Mouse (Mus musculus) intestine, embryonic 16.5 days (tissue): ENCODE measurements around the gene C1qbp. TPM values are rescaled to one million over a fixed set of nuclear protein-coding genes. Genes with fewer than 3 reads are reported as not detected.

Experiments
- ATAC-seq: fragments of 200-750 bp; cut with Nextera tagmentation; 2 replicates; pipeline ENCODE4 v1.8.0; 2017; ENCODE audit warnings: moderate TSS enrichment, moderate library complexity
- H3K27ac ChIP-seq: fragments of 300-500 bp; sonication (generic); 2 replicates; pipeline ENCODE4 v1.5.1; 2014; ENCODE audit warnings: mild to moderate bottlenecking, low read length
- H3K27me3 ChIP-seq: fragments of 300-500 bp; sonication (generic); replicated peaks from 2 replicates; pipeline ENCODE4 v1.6.1; 2014; ENCODE audit warnings: low read length, control low read depth, mixed read lengths; ENCODE audit not compliant: control insufficient read depth, insufficient read depth
- H3K36me3 ChIP-seq: fragments of 300-500 bp; sonication (generic); 2 replicates; pipeline ENCODE4 v1.6.1; 2014; ENCODE audit warnings: low read length, control low read depth; ENCODE audit not compliant: control insufficient read depth, insufficient read depth
- H3K4me1 ChIP-seq: fragments of 300-500 bp; sonication (generic); 2 replicates; pipeline ENCODE4 v1.6.1; 2014; ENCODE audit warnings: low read length, control low read depth, mixed read lengths; ENCODE audit not compliant: control insufficient read depth, insufficient read depth
- H3K4me2 ChIP-seq: fragments of 300-500 bp; sonication (generic); 2 replicates; pipeline ENCODE4 v1.6.1; 2014; ENCODE audit warnings: low read depth, low read length, control low read depth
- H3K4me3 ChIP-seq: fragments of 300-500 bp; sonication (generic); 2 replicates; pipeline ENCODE4 v1.5.1; 2014; ENCODE audit warnings: mild to moderate bottlenecking, low read length
- H3K9ac ChIP-seq: fragments of 300-500 bp; sonication (generic); 2 replicates; pipeline ENCODE4 v1.6.1; 2014; ENCODE audit warnings: low read depth, low read length
- H3K9me3 ChIP-seq: fragments of 300-500 bp; sonication (generic); 2 replicates; pipeline ENCODE4 v1.6.1; 2016; ENCODE audit warnings: low read length, control low read depth; ENCODE audit not compliant: control insufficient read depth
- WGBS: fragments of 180-500 bp; shearing (Covaris S2); extraction: QIAGEN DNeasy Blood & Tissue Kit; methylation state at CpG from one replicate; pipeline ENCODE4 v1.1.7; 2014; 5-methylcytosine and 5-hydroxymethylcytosine counted together
- polyA plus RNA-seq: library from polyadenylated mRNA; unstranded; fragments of >200 nt; fragmentation: Nextera tagmentation; extraction: Ambion mirVana; gene quantifications from 2 replicates; pipeline ENCODE4 v1.2.1, GENCODE M21; 2015

C1qbp gene
- polyA plus RNA-seq, 1 experiment from 2014 or later = 372 TPM

DNA sequence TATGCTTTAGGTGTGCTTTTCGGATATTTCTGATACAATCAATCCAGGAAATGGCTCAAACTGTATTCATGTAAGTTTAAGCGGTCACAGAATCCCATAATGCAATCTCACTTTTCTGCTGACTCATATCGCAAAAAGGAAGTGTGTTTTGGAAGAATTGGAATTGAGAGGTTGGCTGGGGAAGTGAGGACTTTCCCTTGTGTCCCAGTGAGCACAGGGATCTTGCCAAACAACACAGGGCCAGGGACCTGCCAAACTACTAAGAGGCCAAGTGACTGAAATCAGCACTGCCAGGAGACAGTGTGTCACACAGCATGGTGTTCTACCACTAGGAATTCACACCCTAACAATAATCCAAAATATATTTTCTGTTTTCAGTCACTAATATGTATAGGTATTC is 25.5 kb upstream of the C1qbp start:
- Histone ChIP-seq H3K4me1 (no peaks in the 10 kb centered on the region; the same call in none of the 2 replicates), H3K4me3 (no peak overlapping the region), H3K36me3 (peaks cover 12% of the 10 kb centered on the region), H3K27ac (no peak overlapping the region), H3K4me2 (no peak overlapping the region), H3K9me3 (no peaks in the 10 kb centered on the region), H3K27me3 (no peaks in the 10 kb centered on the region), H3K9ac (no peak overlapping the region)
- 92% methylated on average over 3 of the region's 3 CpGs for WGBS
- no peak for ATAC-seq

GRCm38 (mm10) chr11:71007831-71008230 is 25.0 kb upstream of the C1qbp start:
- Histone ChIP-seq H3K27me3 (no peaks in the 10 kb centered on the region), H3K4me1 (peaks cover 5% of the 10 kb centered on the region), H3K9ac (no peak overlapping the region), H3K4me2 (no peak overlapping the region), H3K27ac (no peak overlapping the region), H3K36me3 (peaks cover 11% of the 10 kb centered on the region), H3K9me3 (no peaks in the 10 kb centered on the region), H3K4me3 (no peak overlapping the region)
- ATAC-seq = no peak
- WGBS = 83% methylated on average over 7 of the region's 7 CpGs

DNA sequence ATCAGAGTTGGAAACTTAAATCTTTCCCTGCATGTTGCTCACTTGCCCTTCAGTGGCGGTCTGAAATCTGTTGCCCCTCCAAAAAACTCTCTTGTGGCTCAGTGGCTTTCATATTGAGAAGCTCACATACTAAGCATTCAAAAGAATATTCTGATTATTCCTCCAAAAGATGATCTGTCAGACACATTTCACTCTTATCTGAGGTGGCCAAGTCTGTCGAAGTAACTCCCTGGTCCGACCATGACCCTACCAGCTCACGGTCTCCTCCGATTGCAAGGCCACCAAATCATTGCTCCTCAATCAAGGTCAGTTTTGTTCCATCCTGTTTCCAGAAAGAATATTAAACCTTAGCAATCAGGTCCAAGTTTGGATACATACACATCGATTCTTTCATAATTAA is 24.2 kb upstream of the C1qbp start:
- Histone ChIP-seq H3K9ac (no peak overlapping the region), H3K4me2 (no peak overlapping the region), H3K36me3 (peaks cover 8% of the 10 kb centered on the region; the same call in 1 of the 2 replicates), H3K27me3 (no peaks in the 10 kb centered on the region), H3K4me3 (no peak overlapping the region), H3K9me3 (no peaks in the 10 kb centered on the region), H3K27ac (no peak overlapping the region), H3K4me1 (peaks cover 13% of the 10 kb centered on the region)
- ATAC-seq = no peak
- 93% methylated on average over 6 of the region's 6 CpGs for WGBS

DNA sequence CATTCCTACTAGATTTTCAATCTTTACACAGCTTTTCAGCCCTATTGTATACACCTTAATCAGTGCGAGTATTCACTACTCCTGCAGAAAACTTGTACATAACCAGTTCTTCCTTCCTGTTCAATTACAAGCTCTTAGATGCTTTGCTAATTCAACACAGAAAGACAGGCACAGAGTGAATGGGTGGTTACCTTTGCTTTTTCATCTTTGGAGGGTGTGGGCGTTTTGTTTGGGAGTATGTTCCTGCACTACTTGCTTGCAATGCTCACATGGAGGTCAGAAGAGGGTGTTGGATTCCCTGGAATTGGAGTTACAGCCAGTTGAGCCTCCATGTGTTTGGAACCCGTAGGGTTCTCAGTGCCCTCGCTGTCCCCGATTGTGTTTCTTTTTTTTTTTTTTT is 22.2 kb upstream of the C1qbp start:
- Histone ChIP-seq H3K27ac (no peak overlapping the region), H3K4me1 (peaks cover 13% of the 10 kb centered on the region), H3K9me3 (no peaks in the 10 kb centered on the region), H3K27me3 (no peaks in the 10 kb centered on the region), H3K4me3 (no peak overlapping the region), H3K36me3 (peaks cover 5% of the 10 kb centered on the region; the same call in 1 of the 2 replicates), H3K9ac (no peak overlapping the region), H3K4me2 (peak overlapping the region; percentile 22)
- no peak for ATAC-seq
- WGBS = 58% methylated on average over 5 of the region's 5 CpGs

GRCm38 (mm10) chr11:71004316-71004773 is 21.5 kb upstream of the C1qbp start, which contains the start of gene Dhx33:
TSS of gene Dhx33 (minus strand) at chr11:71004437.
- ATAC-seq = peak; percentile 98
- H3K4me3 ChIP-seq = peak within 1 kb of the TSS; percentile 96

GRCm38 (mm10) chr11:71003611-71004315 is 20.9 kb upstream of the C1qbp start:
- no peaks in the 10 kb centered on the region for H3K9me3 ChIP-seq
- H3K4me2 ChIP-seq = peak overlapping the region; percentile 59
- H3K4me3 ChIP-seq = peak overlapping the region; percentile 96
- H3K27ac ChIP-seq = peak overlapping the region; percentile 87
- peaks cover 13% of the 10 kb centered on the region for H3K4me1 ChIP-seq
- H3K9ac ChIP-seq = peak overlapping the region; percentile 81
- under 1% methylated on average over 49 of the region's 49 CpGs for WGBS
- ATAC-seq = peak; percentile 88
- H3K27me3 ChIP-seq = no peaks in the 10 kb centered on the region
- 0 out of 2 replicates have a peak, but pooled peaks cover 6% of the 10 kb centered on the region for H3K36me3 ChIP-seq

More at GRCm38 (mm10) chr11:71004316-71004773, 21.5 kb upstream of the C1qbp start, which contains the start of gene Dhx33:
- H3K4me2 ChIP-seq = peak within 1 kb of the TSS; percentile 59
- no peaks in the 10 kb centered on the region for H3K27me3 ChIP-seq
- peak within 1 kb of the TSS; percentile 81 for H3K9ac ChIP-seq
- H3K27ac ChIP-seq = peak within 1 kb of the TSS; percentile 87
- 0 out of 2 replicates have a peak, but pooled peaks cover 2% of the 10 kb centered on the region for H3K36me3 ChIP-seq
- under 1% methylated on average over 33 of the region's 35 CpGs for WGBS
- no peaks in the 10 kb centered on the region for H3K9me3 ChIP-seq
- peaks cover 13% of the 10 kb centered on the region for H3K4me1 ChIP-seq

GRCm38 (mm10) chr11:71001167-71001566 is 18.3 kb upstream of the C1qbp start:
- H3K36me3 ChIP-seq = 0 out of 2 replicates have a peak, but pooled peaks cover 6% of the 10 kb centered on the region
- H3K27ac ChIP-seq = no peak overlapping the region
- no peak overlapping the region for H3K4me2 ChIP-seq
- WGBS = 91% methylated on average over 4 of the region's 4 CpGs
- no peaks in the 10 kb centered on the region for H3K27me3 ChIP-seq
- no peaks in the 10 kb centered on the region for H3K9me3 ChIP-seq
- no peak overlapping the region for H3K9ac ChIP-seq
- H3K4me1 ChIP-seq = peaks cover 13% of the 10 kb centered on the region
- no peak overlapping the region for H3K4me3 ChIP-seq
- no peak for ATAC-seq

- Histone ChIP-seq H3K36me3 (peaks cover 9% of the 10 kb centered on the region), H3K4me2 (peak overlapping the region; percentile 57), H3K4me1 (peaks cover 11% of the 10 kb centered on the region; the same call in 1 of the 2 replicates), H3K9me3 (no peaks in the 10 kb centered on the region), H3K9ac (peak overlapping the region; percentile 96), H3K27ac (no peak overlapping the region), H3K27me3 (no peaks in the 10 kb centered on the region), H3K4me3 (peak overlapping the region; percentile 98)
- 8% methylated on average over 12 of the region's 12 CpGs for WGBS
- ATAC-seq = no peak
These were observed 796 bp downstream of the C1qbp start for GRCm38 (mm10) chr11:70982030-70982429.

GRCm38 (mm10) chr11:70980751-70981510 is 1.9 kb downstream of the C1qbp start:
- WGBS = 92% methylated on average over 14 of the region's 14 CpGs
- no peak for ATAC-seq
- Histone ChIP-seq H3K36me3 (peaks cover 13% of the 10 kb centered on the region), H3K4me3 (peak overlapping the region; percentile 98), H3K27me3 (no peaks in the 10 kb centered on the region), H3K9ac (no peak overlapping the region), H3K4me1 (peaks cover 11% of the 10 kb centered on the region; the same call in 1 of the 2 replicates), H3K9me3 (no peaks in the 10 kb centered on the region), H3K4me2 (peak overlapping the region; percentile 57; the same call in 1 of the 2 replicates), H3K27ac (no peak overlapping the region)
